Mouse (Mus musculus): ENCODE results near the gene Cped1.

- TF ChIP-seq CTCF (IDR thresholded peaks at IDR 0.05) (no peak), EP300 (IDR thresholded peaks at IDR 0.05) (no peak)
Measured at GRCm38 (mm10) chr6:22243321-22243720, 257.6 kb downstream of the Cped1 start.
